Mouse (Mus musculus) neutrophil, adult 83 days (primary cell): Measurements from ENCODE around the gene 1500015O10Rik. TPM values are rescaled to one million over a fixed set of nuclear protein-coding genes. Genes with fewer than 3 reads are reported as not detected.

ENCODE experiments used
- total RNA-seq, 2 experiments: library from RNA; stranded (reverse); gene quantifications; one replicate each; pipeline ENCODE4 v1.2.4; 2023

The 1500015O10Rik gene
- total RNA-seq = not detected

GRCm38 (mm10) chr1:43730491-43730924 lies at the start of gene 1500015O10Rik:
TSS of gene 1500015O10Rik (plus strand) at chr1:43730602.

Other genes starting within 250 kb of the 1500015O10Rik start
- gene Uxs1, start 97.2 kb downstream of the 1500015O10Rik start, total RNA-seq = 10 to 100 TPM; 18.7 to 19.6 TPM
- 10 to 100 TPM; 40.3 to 41.0 TPM for gene Tpp2, start 203.0 kb downstream of the 1500015O10Rik start, total RNA-seq